In the genomic region with DNA sequence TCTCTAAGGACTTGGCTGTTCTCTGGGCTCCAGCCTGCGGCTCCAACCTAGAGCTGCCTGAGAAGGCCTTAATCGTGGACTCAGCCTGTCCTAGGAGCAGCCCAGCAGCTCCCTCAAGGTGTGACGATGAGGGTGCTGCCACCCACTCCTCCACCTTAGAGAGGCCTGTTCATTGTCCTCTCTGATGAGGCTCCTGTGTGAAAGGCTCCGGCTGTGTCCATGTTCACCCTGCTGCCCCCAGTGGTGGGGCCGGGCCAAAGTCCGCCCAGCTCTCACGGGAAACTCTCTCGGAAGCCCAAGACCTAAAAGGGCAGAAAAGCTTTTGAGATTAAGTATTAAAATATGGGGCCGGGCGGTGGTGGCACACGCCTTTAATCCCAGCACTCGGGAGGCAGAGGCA, we compare ENCODE assay signal across 8 mouse cellular contexts. TPM values are rescaled to one million over a fixed set of nuclear protein-coding genes. Genes with fewer than 3 reads are reported as not detected.
DNase-seq lines count a peak whose midpoint lies in the region; ATAC-seq and TF ChIP-seq lines count a peak whose summit lies in the region.

No protein-coding gene starts in this region.

- no peak for TF ChIP-seq EP300 in ES-Bruce4 (IDR thresholded peaks at IDR 0.05; ENCODE audit: insufficient read depth, low read depth, low read length)

- no peak overlapping the region for H3K4me2 ChIP-seq in heart, embryonic 16.5 days (ENCODE audit: low read depth, low read length)
- H3K4me2 ChIP-seq in liver, embryonic 11.5 days, result no peak overlapping the region

- no peak overlapping the region for H3K9ac ChIP-seq in ES-Bruce4 (ENCODE audit: low read depth, poor library complexity, severe bottlenecking)
- H3K9ac ChIP-seq in heart, embryonic 16.5 days (ENCODE audit: low read length), result peak overlapping the region; percentile 45; the same call in 1 of the 2 replicates
- no peak overlapping the region for H3K9ac ChIP-seq in liver, embryonic 11.5 days (ENCODE audit: low read depth, low read length)

- no peaks in the 10 kb centered on the region for H3K9me3 ChIP-seq in ES-Bruce4 (replicated peaks; ENCODE audit: control insufficient read depth, insufficient read depth, low read length, poor library complexity, severe bottlenecking)
- no peaks in the 10 kb centered on the region for H3K9me3 ChIP-seq in heart, embryonic 16.5 days (replicated peaks; ENCODE audit: control insufficient read depth, low read length)
- no peaks in the 10 kb centered on the region for H3K9me3 ChIP-seq in liver, embryonic 11.5 days (ENCODE audit: control insufficient read depth, low read length)

- peak; percentile 49 for TF ChIP-seq CTCF in ES-Bruce4 (IDR thresholded peaks at IDR 0.05; ENCODE audit: low read depth, low read length)

- 42% methylated on average over 12 of the region's 12 CpGs for WGBS in heart, embryonic 16.5 days
- WGBS in liver, embryonic 11.5 days, result 46% methylated on average over 12 of the region's 12 CpGs

- TF ChIP-seq POLR2A in ES-Bruce4 (IDR thresholded peaks at IDR 0.05; ENCODE audit: insufficient read depth, low read length), result no peak

- H3K36me3 ChIP-seq in ES-Bruce4 (ENCODE audit: control insufficient read depth, insufficient read depth, low read length, poor library complexity, severe bottlenecking), result no peaks in the 10 kb centered on the region
- no peaks in the 10 kb centered on the region for H3K36me3 ChIP-seq in heart, embryonic 16.5 days (ENCODE audit: control insufficient read depth, insufficient read depth)
- no peaks in the 10 kb centered on the region for H3K36me3 ChIP-seq in liver, embryonic 11.5 days (ENCODE audit: control insufficient read depth, insufficient read depth, low read length)

- H3K4me1 ChIP-seq in ES-Bruce4 (ENCODE audit: control insufficient read depth, insufficient read depth, low read length), result peaks cover 12% of the 10 kb centered on the region
- peaks cover 50% of the 10 kb centered on the region for H3K4me1 ChIP-seq in heart, embryonic 16.5 days (ENCODE audit: control insufficient read depth, insufficient read depth, low read length)
- peaks cover 44% of the 10 kb centered on the region for H3K4me1 ChIP-seq in liver, embryonic 11.5 days (replicated peaks; ENCODE audit: control insufficient read depth, insufficient read depth, low read length)

- H3K27ac ChIP-seq in ES-Bruce4 (ENCODE audit: insufficient read depth, low read length), result no peak overlapping the region
- H3K27ac ChIP-seq in heart, embryonic 16.5 days (ENCODE audit: low read length), result peak overlapping the region; percentile 25; the same call in 1 of the 2 replicates
- H3K27ac ChIP-seq in liver, embryonic 11.5 days (ENCODE audit: low read depth, low read length), result peak overlapping the region; percentile 22; the same call in 1 of the 2 replicates

- peak; percentile 60 for DNase-seq in cerebellum, adult 9-10 months
- no peak for DNase-seq in liver, embryonic 11.5 days (ENCODE audit: low spot score)
- DNase-seq in yolk sac, embryonic 10.5 days (ENCODE audit: low spot score), result peak; percentile 77
- DNase-seq in left cerebral cortex, adult 9 months (ENCODE audit: low spot score in 2 of 2), result no peak
- no peak for DNase-seq in layer of hippocampus, adult 18-20 months (ENCODE audit: low spot score in 2 of 2)

- no peak overlapping the region for H3K4me3 ChIP-seq in ES-Bruce4 (ENCODE audit: low read depth, low read length)
- no peak overlapping the region for H3K4me3 ChIP-seq in heart, embryonic 16.5 days (ENCODE audit: low read length)
- H3K4me3 ChIP-seq in liver, embryonic 11.5 days (ENCODE audit: low read depth, low read length), result no peak overlapping the region

- H3K27me3 ChIP-seq in ES-Bruce4 (ENCODE audit: control insufficient read depth, insufficient read depth, low read length, poor library complexity, severe bottlenecking), result no peaks in the 10 kb centered on the region
- H3K27me3 ChIP-seq in heart, embryonic 16.5 days (ENCODE audit: control insufficient read depth, insufficient read depth, low read length), result no peaks in the 10 kb centered on the region
- H3K27me3 ChIP-seq in liver, embryonic 11.5 days (replicated peaks; ENCODE audit: control insufficient read depth, insufficient read depth, low read length), result no peaks in the 10 kb centered on the region

- ATAC-seq in cerebellum, adult (ENCODE audit: insufficient number of reproducible peaks, low FRiP score, low TSS enrichment), result no peak
- ATAC-seq in heart, embryonic 16.5 days (replicated peaks; ENCODE audit: extremely low read depth, insufficient read depth, low FRiP score), result no peak
- no peak for ATAC-seq in liver, embryonic 11.5 days (replicated peaks; ENCODE audit: low FRiP score)

RNA-seq across cellular contexts. Expression of a gene that starts 48.3 kb away (rescaled TPM):
- polyA plus RNA-seq in ES-Bruce4 (2011; ENCODE audit: insufficient read depth, insufficient read length, low read depth, missing spikeins), result 37.1 and 42.8 TPM in 2 replicates
- polyA plus RNA-seq in heart, embryonic 16.5 days (2015; fragmentation: Nextera tagmentation; extraction: Ambion mirVana), result 62.1 and 66.6 TPM in 2 replicates
- polyA plus RNA-seq in liver, embryonic 11.5 days (2014; fragmentation: Nextera tagmentation; extraction: Ambion mirVana), result 57.1 and 58.6 TPM in 2 replicates
- 10 to 100 TPM; 77.3 to 80.3 TPM for total RNA-seq in layer of hippocampus, adult 18-20 months (2021)

RNA-seq across cellular contexts. Expression of a gene that starts 55.5 kb away (rescaled TPM):
- polyA plus RNA-seq in ES-Bruce4 (2011; ENCODE audit: insufficient read depth, insufficient read length, low read depth, missing spikeins), result 26.3 and 33.1 TPM in 2 replicates
- polyA plus RNA-seq in heart, embryonic 16.5 days (2015; fragmentation: Nextera tagmentation; extraction: Ambion mirVana), result 33.6 and 34.8 TPM in 2 replicates
- polyA plus RNA-seq in liver, embryonic 11.5 days (2014; fragmentation: Nextera tagmentation; extraction: Ambion mirVana), result 26.8 and 27.9 TPM in 2 replicates
- total RNA-seq in layer of hippocampus, adult 18-20 months (2021), result 10 to 100 TPM; 12.7 to 13.0 TPM

RNA-seq across cellular contexts. Expression of a gene that starts 58.1 kb away (rescaled TPM):
- polyA plus RNA-seq in ES-Bruce4 (2011; ENCODE audit: insufficient read depth, insufficient read length, low read depth, missing spikeins), result 0.46 and 0.48 TPM in 2 replicates
- polyA plus RNA-seq in heart, embryonic 16.5 days (2015; fragmentation: Nextera tagmentation; extraction: Ambion mirVana), result 4.6 and 5.0 TPM in 2 replicates
- polyA plus RNA-seq in liver, embryonic 11.5 days (2014; fragmentation: Nextera tagmentation; extraction: Ambion mirVana), result 7.5 and 8.2 TPM in 2 replicates
- total RNA-seq in layer of hippocampus, adult 18-20 months (2021), result 1 to 10 TPM; 2.9 to 3.2 TPM

Comparison
In these comparisons a context has a peak if more than half of its experiments do, and no peak if none do; other contexts are left out.
1. DNase-seq: peak in cerebellum, adult 9-10 months (single experiment) and yolk sac, embryonic 10.5 days (single experiment); none in liver, embryonic 11.5 days (single experiment), left cerebral cortex, adult 9 months (0 of 2) and layer of hippocampus, adult 18-20 months (0 of 2).